Mouse (Mus musculus) forebrain, embryonic 16.5 days (tissue): ENCODE data around the gene Camta2. TPM values are rescaled to one million over a fixed set of nuclear protein-coding genes. Genes with fewer than 3 reads are reported as not detected.

Experiments used
- ATAC-seq: fragments of 200-750 bp; cut with Nextera tagmentation; 2 replicates; pipeline ENCODE4 v1.8.0; 2017; ENCODE audit warnings: mild to moderate bottlenecking, moderate library complexity
- H3K27ac ChIP-seq: fragments of 300-500 bp; sonication (generic); 2 replicates; pipeline ENCODE4 v1.5.1; 2014; ENCODE audit warnings: low read length, control low read depth
- H3K27me3 ChIP-seq: fragments of 300-500 bp; sonication (generic); replicated peaks from 2 replicates; pipeline ENCODE4 v1.6.1; 2014; ENCODE audit warnings: low read length; ENCODE audit not compliant: control insufficient read depth, insufficient read depth
- H3K36me3 ChIP-seq: fragments of 300-500 bp; sonication (generic); 2 replicates; pipeline ENCODE4 v1.6.1; 2014; ENCODE audit not compliant: control insufficient read depth, insufficient read depth
- H3K4me1 ChIP-seq: fragments of 300-500 bp; sonication (generic); replicated peaks from 2 replicates; pipeline ENCODE4 v1.6.1; 2014; ENCODE audit warnings: low read length; ENCODE audit not compliant: control insufficient read depth, insufficient read depth
- H3K4me2 ChIP-seq: fragments of 300-500 bp; sonication (generic); 2 replicates; pipeline ENCODE4 v1.6.1; 2014; ENCODE audit warnings: mild to moderate bottlenecking, low read length, control low read depth
- H3K4me3 ChIP-seq: fragments of 300-500 bp; sonication (generic); replicated peaks from 2 replicates; pipeline ENCODE4 v1.5.1; 2014; ENCODE audit warnings: mild to moderate bottlenecking, low read length, control low read depth
- H3K9ac ChIP-seq: fragments of 300-500 bp; sonication (generic); replicated peaks from 2 replicates; pipeline ENCODE4 v1.6.1; 2014; ENCODE audit warnings: low read depth, low read length, control low read depth
- H3K9me3 ChIP-seq: fragments of 300-500 bp; sonication (generic); 2 replicates; pipeline ENCODE4 v1.6.1; 2016; ENCODE audit warnings: low read length; ENCODE audit not compliant: control insufficient read depth
- WGBS: fragments of 180-500 bp; shearing (Covaris S2); extraction: QIAGEN DNeasy Blood & Tissue Kit; methylation state at CpG from one replicate; pipeline ENCODE4 v1.1.7; 2014; 5-methylcytosine and 5-hydroxymethylcytosine counted together
- polyA plus RNA-seq: library from polyadenylated mRNA; unstranded; fragments of >200 nt; fragmentation: Nextera tagmentation; extraction: Ambion mirVana; gene quantifications from 2 replicates; pipeline ENCODE4 v1.2.1, GENCODE M21; 2015

Camta2 gene
- polyA plus RNA-seq, 1 experiment from 2014 or later, result 21.3 TPM

DNA sequence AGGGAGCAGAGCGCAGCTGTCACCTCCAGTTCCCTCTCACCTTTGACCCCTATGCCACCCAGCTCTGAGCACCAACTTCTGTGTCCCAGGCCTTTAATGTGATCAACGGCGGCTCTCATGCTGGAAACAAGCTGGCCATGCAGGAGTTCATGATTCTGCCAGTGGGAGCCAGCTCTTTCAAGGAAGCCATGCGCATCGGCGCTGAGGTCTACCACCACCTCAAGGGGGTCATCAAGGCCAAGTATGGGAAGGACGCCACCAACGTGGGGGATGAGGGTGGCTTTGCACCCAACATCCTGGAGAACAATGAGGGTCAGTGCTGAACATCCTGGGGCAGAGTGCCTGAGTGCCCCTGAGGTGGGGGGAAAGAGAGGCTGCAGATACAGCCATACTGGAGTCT is 27.3 kb downstream of the Camta2 start:
- ATAC-seq, result no peak
- Histone ChIP-seq H3K9me3 (no peaks in the 10 kb centered on the region), H3K4me1 (peaks cover 9% of the 10 kb centered on the region), H3K9ac (no peak overlapping the region), H3K4me3 (no peak overlapping the region), H3K36me3 (peaks cover 26% of the 10 kb centered on the region), H3K27ac (no peak overlapping the region), H3K4me2 (no peak overlapping the region), H3K27me3 (no peaks in the 10 kb centered on the region)
- 94% methylated on average over 8 of the region's 8 CpGs for WGBS

DNA sequence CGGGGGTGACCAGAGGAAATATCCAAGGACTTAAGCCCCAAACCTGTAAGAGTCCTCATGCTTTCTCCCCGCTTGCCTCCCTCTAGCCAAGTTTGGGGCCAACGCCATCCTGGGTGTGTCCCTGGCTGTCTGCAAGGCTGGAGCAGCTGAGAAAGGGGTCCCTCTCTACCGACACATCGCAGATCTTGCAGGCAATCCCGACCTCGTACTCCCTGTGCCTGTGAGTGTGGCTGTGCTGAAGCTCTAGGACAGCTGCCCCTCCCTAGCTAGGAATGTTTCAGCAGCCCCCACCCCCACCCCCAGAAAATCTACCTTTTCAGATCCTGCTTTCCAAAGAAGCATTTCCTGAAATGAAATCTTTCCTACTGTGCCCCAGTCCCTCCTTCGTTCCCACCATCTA is 29.0 kb downstream of the Camta2 start:
- Histone ChIP-seq H3K27me3 (no peaks in the 10 kb centered on the region), H3K4me3 (no peak overlapping the region), H3K9ac (no peak overlapping the region), H3K4me2 (no peak overlapping the region), H3K27ac (no peak overlapping the region), H3K4me1 (peaks cover 14% of the 10 kb centered on the region), H3K36me3 (peaks cover 14% of the 10 kb centered on the region), H3K9me3 (no peaks in the 10 kb centered on the region)
- 83% methylated on average over 8 of the region's 8 CpGs for WGBS
- ATAC-seq, result no peak

DNA sequence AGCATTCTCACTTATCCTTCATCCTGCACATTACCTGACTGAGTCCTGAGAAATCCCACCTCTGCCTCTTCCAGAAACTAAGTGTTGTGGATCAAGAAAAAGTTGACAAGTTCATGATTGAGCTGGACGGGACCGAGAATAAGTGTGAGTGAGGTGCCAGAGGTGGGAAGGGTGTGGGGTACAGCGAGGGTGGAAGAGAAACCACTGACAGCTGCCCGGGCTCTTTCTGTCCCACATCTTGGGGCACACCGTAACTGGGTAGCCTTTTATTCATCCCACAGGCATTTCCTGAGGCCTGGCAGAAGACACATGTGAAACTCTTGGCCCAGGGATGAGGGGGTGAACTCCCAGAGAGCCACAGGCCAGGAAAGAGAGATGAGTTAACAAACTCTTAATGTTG is 29.4 kb downstream of the Camta2 start:
- Histone ChIP-seq H3K27me3 (no peaks in the 10 kb centered on the region), H3K4me1 (peaks cover 14% of the 10 kb centered on the region), H3K27ac (no peak overlapping the region), H3K4me2 (no peak overlapping the region), H3K9ac (no peak overlapping the region), H3K36me3 (peaks cover 12% of the 10 kb centered on the region; the same call in 1 of the 2 replicates), H3K9me3 (no peaks in the 10 kb centered on the region), H3K4me3 (no peak overlapping the region)
- no peak for ATAC-seq
- WGBS, result 93% methylated on average over 5 of the region's 5 CpGs

DNA sequence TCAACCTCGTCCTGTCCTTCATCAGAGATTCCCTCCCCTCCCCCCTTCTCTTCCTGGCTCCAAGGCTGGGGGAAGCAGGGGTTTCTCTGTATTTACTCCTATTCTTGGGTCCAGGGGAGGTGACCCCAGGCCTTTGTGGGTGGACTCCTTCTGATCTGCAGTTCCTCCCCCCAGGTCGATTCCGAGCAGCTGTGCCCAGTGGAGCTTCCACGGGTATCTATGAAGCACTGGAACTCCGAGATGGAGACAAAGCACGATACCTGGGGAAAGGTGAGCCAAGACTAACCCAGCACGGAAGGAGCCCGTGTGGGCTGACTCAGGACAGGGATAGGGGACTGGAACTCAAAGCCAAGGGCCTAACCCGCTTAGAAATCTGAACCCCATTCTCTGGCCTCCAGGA is 29.9 kb downstream of the Camta2 start:
- no peak overlapping the region for H3K4me2 ChIP-seq
- no peak overlapping the region for H3K4me3 ChIP-seq
- H3K9me3 ChIP-seq, result no peaks in the 10 kb centered on the region
- WGBS, result 69% methylated on average over 9 of the region's 9 CpGs
- H3K4me1 ChIP-seq, result peaks cover 19% of the 10 kb centered on the region
- H3K27me3 ChIP-seq, result no peaks in the 10 kb centered on the region
- no peak for ATAC-seq
- no peak overlapping the region for H3K27ac ChIP-seq
- no peak overlapping the region for H3K9ac ChIP-seq
- peaks cover 9% of the 10 kb centered on the region; the same call in 1 of the 2 replicates for H3K36me3 ChIP-seq

DNA sequence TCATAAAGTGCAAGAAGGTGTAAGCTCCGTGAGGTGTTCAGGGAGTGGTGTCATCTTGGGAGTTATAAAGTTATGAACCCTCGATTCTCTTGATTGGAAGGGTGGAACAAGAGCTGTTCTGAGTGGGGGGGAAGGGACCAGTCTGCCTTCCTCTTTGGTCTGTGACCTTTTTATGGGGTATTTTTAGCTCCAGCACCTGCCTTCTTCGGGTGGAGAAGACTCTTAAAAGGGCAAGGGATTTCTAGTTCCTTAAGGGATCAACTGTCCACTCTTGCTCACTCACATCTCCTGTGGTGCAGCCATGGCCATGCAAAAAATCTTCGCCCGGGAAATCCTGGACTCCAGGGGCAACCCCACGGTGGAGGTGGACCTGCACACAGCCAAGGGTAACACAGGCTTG is 30.3 kb downstream of the Camta2 start:
- Histone ChIP-seq H3K4me3 (no peak overlapping the region), H3K9me3 (no peaks in the 10 kb centered on the region), H3K27ac (no peak overlapping the region), H3K27me3 (no peaks in the 10 kb centered on the region), H3K9ac (no peak overlapping the region), H3K4me2 (no peak overlapping the region), H3K4me1 (peaks cover 23% of the 10 kb centered on the region), H3K36me3 (peaks cover 6% of the 10 kb centered on the region; the same call in 1 of the 2 replicates)
- WGBS, result 59% methylated on average over 6 of the region's 6 CpGs
- no peak for ATAC-seq

DNA sequence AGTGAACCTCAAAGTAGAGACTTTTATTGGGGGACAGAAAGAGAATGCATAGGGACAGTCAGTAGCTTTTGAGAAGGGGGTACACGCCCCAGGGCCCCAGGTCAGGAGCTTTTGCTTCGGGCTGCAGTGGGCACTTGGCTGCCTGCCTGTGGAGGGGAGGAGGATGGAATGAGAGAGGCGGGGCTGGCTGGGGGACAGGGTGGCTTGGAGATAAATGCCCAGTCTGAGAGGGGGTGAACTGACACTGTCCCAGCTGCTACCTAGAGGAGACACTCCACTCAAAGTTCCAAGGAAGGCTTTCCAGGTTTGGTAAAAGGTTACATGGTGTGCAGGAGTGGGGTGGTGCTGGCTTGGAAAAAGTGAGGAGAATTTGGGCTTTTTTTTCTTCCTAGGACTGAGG is 30.9 kb downstream of the Camta2 start, which contains the start of gene Eno3:
TSS of gene Eno3 (plus strand) at position 239 of the 400 bp plus-strand sequence.
- Histone ChIP-seq H3K27ac (no peak within 1 kb of the TSS; the same call in 1 of the 2 replicates), H3K9me3 (no peaks in the 10 kb centered on the region), H3K36me3 (peaks cover 5% of the 10 kb centered on the region; the same call in 1 of the 2 replicates), H3K9ac (peak within 1 kb of the TSS; percentile 58), H3K4me1 (peaks cover 29% of the 10 kb centered on the region), H3K4me3 (peak within 1 kb of the TSS; percentile 100), H3K27me3 (no peaks in the 10 kb centered on the region), H3K4me2 (peak within 1 kb of the TSS; percentile 98)
- WGBS, result 9% methylated on average over 3 of the region's 3 CpGs
- ATAC-seq, result no peak

DNA sequence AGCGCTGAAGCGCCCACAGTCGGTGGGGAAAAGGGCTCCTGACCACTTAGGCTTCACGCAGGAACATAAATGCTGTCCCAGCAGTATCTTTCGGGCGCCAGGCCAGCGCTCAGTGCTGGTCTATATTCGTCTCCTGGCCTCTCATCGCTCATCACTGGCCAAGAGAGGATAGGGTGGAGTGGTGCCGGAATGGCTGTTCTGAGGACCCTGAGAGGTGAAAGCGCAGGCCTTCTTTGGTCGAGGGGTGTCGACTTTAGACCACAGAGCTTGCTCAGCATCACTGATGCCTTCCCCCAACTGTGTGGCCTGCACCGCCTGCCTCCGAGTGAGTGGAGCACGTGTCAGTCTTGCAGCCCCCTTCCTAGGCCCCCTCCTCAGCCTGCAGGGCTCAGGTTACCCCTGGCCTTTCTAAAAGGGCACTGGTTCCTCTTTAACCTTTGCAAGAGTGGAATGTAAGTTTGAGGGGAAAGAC is 31.4 kb downstream of the Camta2 start:
- no peak overlapping the region for H3K27ac ChIP-seq
- H3K36me3 ChIP-seq, result peaks cover 4% of the 10 kb centered on the region; the same call in 1 of the 2 replicates
- H3K4me1 ChIP-seq, result peaks cover 32% of the 10 kb centered on the region
- 0 out of 2 replicates have a peak overlapping the region, but pooled peaks have one; percentile 2 for H3K9ac ChIP-seq
- no peak overlapping the region; the same call in 1 of the 2 replicates for H3K4me3 ChIP-seq
- WGBS, result 8% methylated on average over 16 of the region's 16 CpGs
- no peak for ATAC-seq
- no peaks in the 10 kb centered on the region for H3K9me3 ChIP-seq
- no peaks in the 10 kb centered on the region for H3K27me3 ChIP-seq
- H3K4me2 ChIP-seq, result peak overlapping the region; percentile 98

DNA sequence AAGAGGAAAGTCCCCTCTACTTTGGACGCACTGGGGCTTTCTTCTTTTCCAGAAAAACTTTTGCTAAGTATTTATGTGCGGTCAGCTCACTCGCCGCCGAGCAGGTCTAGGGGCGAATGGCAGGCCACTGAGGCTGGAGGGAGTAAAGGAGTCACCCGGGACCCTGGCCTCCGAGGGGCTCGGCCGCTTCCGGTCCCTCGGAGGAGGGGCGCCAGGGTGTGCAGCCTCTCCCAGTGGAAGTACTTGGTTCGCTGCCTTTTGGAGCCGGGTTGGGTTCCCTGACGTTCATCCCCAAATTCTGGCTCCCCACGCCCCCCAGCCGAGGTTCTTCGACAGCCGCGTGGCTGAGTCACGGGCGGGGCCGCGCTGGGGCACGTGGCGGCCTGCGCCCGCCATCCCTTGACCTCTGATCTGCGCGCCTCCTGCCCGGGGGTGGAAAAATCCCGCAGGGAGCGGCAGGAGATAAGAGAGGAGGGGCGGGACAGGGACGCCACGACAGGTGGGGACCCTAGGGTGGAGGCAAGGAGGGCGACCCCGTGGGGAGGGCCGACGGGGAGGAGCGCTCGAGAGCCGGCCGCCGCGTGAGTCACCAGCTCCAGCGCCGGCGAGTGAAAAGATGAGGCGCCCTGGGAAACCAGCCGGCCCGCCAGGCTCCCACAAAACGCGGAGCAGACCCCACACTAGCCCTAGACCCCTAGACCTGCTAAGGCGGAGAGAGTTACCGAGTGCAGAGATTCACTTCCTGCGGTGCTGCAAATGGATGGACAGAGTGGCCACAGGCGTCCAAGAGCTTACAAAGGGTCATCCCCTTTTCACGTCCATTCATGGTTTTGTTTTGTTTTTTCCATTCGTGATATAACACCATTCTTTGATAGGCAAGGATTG is 32.1 kb downstream of the Camta2 start:
- H3K4me2 ChIP-seq, result peak overlapping the region; percentile 98
- ATAC-seq, result no peak
- no peaks in the 10 kb centered on the region for H3K9me3 ChIP-seq
- H3K9ac ChIP-seq, result peak overlapping the region; percentile 96
- H3K27ac ChIP-seq, result peak overlapping the region; percentile 95
- peaks cover 9% of the 10 kb centered on the region for H3K36me3 ChIP-seq
- peak overlapping the region; percentile 100 for H3K4me3 ChIP-seq
- peaks cover 32% of the 10 kb centered on the region for H3K4me1 ChIP-seq
- H3K27me3 ChIP-seq, result no peaks in the 10 kb centered on the region
- WGBS, result under 1% methylated on average over 57 of the region's 61 CpGs

DNA sequence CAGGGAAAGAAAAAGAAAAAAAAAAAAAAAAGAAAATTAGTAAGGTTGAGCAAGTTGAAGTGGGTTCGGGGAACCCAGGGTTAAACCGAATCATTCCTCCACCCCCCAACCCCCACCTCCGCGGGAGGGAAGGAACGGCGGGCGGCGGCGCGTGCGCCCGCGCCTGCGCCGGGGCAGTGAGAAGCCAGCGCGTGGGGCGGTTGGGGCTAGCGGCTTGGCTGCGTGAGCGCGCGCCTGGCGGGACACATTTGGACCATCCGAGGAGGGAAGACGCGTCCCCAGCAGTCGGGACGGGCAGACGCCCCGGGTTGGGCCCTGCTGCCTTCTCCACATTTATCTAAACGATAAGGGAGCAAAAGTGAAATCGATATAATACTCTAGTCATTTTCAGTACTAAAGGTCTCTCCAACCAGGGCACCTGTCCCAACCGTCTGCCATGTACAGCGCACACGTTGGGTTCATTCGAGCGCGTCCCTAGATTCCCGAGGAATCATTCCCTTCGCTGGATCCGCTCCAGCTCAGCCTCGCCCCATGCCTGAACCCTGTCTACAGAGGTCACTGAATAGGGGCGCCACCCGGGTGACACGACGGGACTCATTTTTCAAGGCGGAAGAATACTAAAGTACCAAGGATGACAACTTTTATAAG is 32.9 kb downstream of the Camta2 start:
- H3K27ac ChIP-seq, result peak overlapping the region; percentile 95
- under 1% methylated on average over 47 of the region's 48 CpGs for WGBS
- ATAC-seq, result peak; percentile 65
- peaks cover 32% of the 10 kb centered on the region for H3K4me1 ChIP-seq
- H3K36me3 ChIP-seq, result peaks cover 15% of the 10 kb centered on the region
- peak overlapping the region; percentile 96 for H3K9ac ChIP-seq
- H3K9me3 ChIP-seq, result no peaks in the 10 kb centered on the region
- H3K4me2 ChIP-seq, result peak overlapping the region; percentile 98
- H3K27me3 ChIP-seq, result no peaks in the 10 kb centered on the region
- peak overlapping the region; percentile 100 for H3K4me3 ChIP-seq
